9 mouse cellular contexts compared by ENCODE assay signal in the genomic region with DNA sequence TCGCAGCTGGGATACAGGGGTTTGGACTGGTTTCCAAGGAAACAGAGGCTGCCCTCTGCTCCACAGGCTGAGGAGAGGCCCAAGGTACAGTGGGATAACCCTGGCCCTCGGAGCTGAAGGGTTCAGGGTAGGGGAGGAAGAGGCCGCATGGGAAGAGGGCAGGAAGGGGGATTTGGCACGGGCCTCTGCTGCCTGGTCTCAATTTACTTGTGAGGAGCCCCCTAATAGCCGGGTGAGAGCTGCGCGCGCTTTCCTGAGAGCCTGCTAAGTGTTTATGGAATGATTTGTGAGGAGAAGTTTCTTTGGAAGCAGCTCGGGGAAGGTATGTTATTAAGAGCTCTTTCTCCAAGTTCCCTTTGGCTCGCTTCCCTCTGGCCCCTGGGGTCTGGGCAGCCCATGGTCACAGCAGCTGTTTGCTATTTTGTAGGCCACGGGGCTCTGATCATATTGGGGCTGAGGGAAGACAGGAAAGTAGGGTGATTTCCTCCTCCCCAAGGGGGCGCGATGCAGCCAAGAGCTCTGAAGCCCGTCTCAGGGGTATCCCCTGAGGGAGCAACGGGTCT. TPM values are rescaled to one million over a fixed set of nuclear protein-coding genes. Genes with fewer than 3 reads are reported as not detected.
DNase-seq lines count a peak whose midpoint lies in the region; ATAC-seq and TF ChIP-seq lines count a peak whose summit lies in the region.
"Had no signal": no experiment of that assay in that cellular context is flagged by ENCODE, and none has a peak within 500 bp of the region (broad histone marks: within the 10 kb centered on the region; RNA-seq: fewer than 3 reads in every experiment).

No protein-coding gene starts in this region.

- peak; percentile 71 to 75 for DNase-seq in cerebellum, postnatal 14 days
- DNase-seq in cerebellum, adult 9-10 months = no peak
- peak; percentile 39 for DNase-seq in embryonic facial prominence, embryonic 11.5 days (ENCODE audit: low spot score)
- DNase-seq in liver, postnatal 0 days = no peak
- DNase-seq in thymus, postnatal 0 days (ENCODE audit: low spot score) = no peak
- DNase-seq in layer of hippocampus, postnatal 36 days = no peak

- H3K36me3 ChIP-seq in embryonic facial prominence, embryonic 11.5 days (replicated peaks; ENCODE audit: control insufficient read depth, insufficient read depth, low read depth, low read length) = no peaks in the 10 kb centered on the region
- no peaks in the 10 kb centered on the region for H3K36me3 ChIP-seq in heart, embryonic 16.5 days (ENCODE audit: control insufficient read depth, insufficient read depth)
- no peaks in the 10 kb centered on the region for H3K36me3 ChIP-seq in liver, postnatal 0 days (replicated peaks; ENCODE audit: insufficient read depth, low read length)

- H3K9ac ChIP-seq in embryonic facial prominence, embryonic 11.5 days (replicated peaks; ENCODE audit: low read length) = peak overlapping the region; percentile 34; the same call in 1 of the 2 replicates
- H3K9ac ChIP-seq in heart, embryonic 16.5 days (ENCODE audit: low read length) = peak overlapping the region; percentile 46
- no peak overlapping the region for H3K9ac ChIP-seq in liver, postnatal 0 days (replicated peaks)

- ATAC-seq in embryonic facial prominence, embryonic 11.5 days (replicated peaks; ENCODE audit: insufficient number of reproducible peaks, low FRiP score, low TSS enrichment, low read depth) = peak; percentile 60
- peak; percentile 7; the same call in 1 of the 2 replicates for ATAC-seq in heart, embryonic 16.5 days (replicated peaks; ENCODE audit: extremely low read depth, insufficient read depth, low FRiP score)
- ATAC-seq in liver, postnatal 0 days = 0 out of 2 replicates have a peak, but pooled peaks have one; percentile 7
- ATAC-seq in frontal cortex, adult (ENCODE audit: low TSS enrichment) = no peak

- H3K27me3 ChIP-seq in embryonic facial prominence, embryonic 11.5 days (ENCODE audit: control insufficient read depth, insufficient read depth, low read length) = no peaks in the 10 kb centered on the region
- no peaks in the 10 kb centered on the region; the same call in 1 of the 2 replicates for H3K27me3 ChIP-seq in heart, embryonic 16.5 days (ENCODE audit: control insufficient read depth, insufficient read depth, low read length)
- peaks cover 11% of the 10 kb centered on the region; the same call in 1 of the 2 replicates for H3K27me3 ChIP-seq in liver, postnatal 0 days (ENCODE audit: insufficient read depth, low read length)

- peak overlapping the region; percentile 60 for H3K27ac ChIP-seq in embryonic facial prominence, embryonic 11.5 days (replicated peaks; ENCODE audit: low read depth, low read length)
- H3K27ac ChIP-seq in heart, embryonic 16.5 days (ENCODE audit: low read length) = peak overlapping the region; percentile 80
- H3K27ac ChIP-seq in liver, postnatal 0 days (ENCODE audit: low read depth) = no peak overlapping the region
- H3K27ac ChIP-seq: macrophage had no signal

- 34% methylated on average over 15 of the region's 15 CpGs for WGBS in embryonic facial prominence, embryonic 11.5 days
- WGBS in heart, embryonic 16.5 days = 44% methylated on average over 15 of the region's 15 CpGs
- WGBS in liver, postnatal 0 days (ENCODE audit: insufficient replicate concordance) = 60% methylated on average over 15 of the region's 15 CpGs

- H3K9me3 ChIP-seq in embryonic facial prominence, embryonic 11.5 days (replicated peaks; ENCODE audit: control insufficient read depth, low read length) = no peaks in the 10 kb centered on the region
- no peaks in the 10 kb centered on the region for H3K9me3 ChIP-seq in heart, embryonic 16.5 days (replicated peaks; ENCODE audit: control insufficient read depth, low read length)
- no peaks in the 10 kb centered on the region for H3K9me3 ChIP-seq in liver, postnatal 0 days (ENCODE audit: low read length)

- H3K4me1 ChIP-seq in embryonic facial prominence, embryonic 11.5 days (ENCODE audit: control insufficient read depth, insufficient read depth, low read length) = peaks cover 10% of the 10 kb centered on the region
- peaks cover 27% of the 10 kb centered on the region for H3K4me1 ChIP-seq in heart, embryonic 16.5 days (ENCODE audit: control insufficient read depth, insufficient read depth, low read length)
- H3K4me1 ChIP-seq in liver, postnatal 0 days (ENCODE audit: insufficient read depth) = peaks cover 4% of the 10 kb centered on the region; the same call in 1 of the 2 replicates

- TF ChIP-seq CTCF in liver, postnatal 0 days (IDR thresholded peaks at IDR 0.05; ENCODE audit: low read depth) = no peak

- TF ChIP-seq EP300 in liver, postnatal 0 days (IDR thresholded peaks at IDR 0.05; ENCODE audit: low read depth) = no peak

- H3K4me3 ChIP-seq in embryonic facial prominence, embryonic 11.5 days (ENCODE audit: low read depth, low read length) = no peak overlapping the region
- H3K4me3 ChIP-seq in heart, embryonic 16.5 days (ENCODE audit: low read length) = no peak overlapping the region
- no peak overlapping the region for H3K4me3 ChIP-seq in liver, postnatal 0 days (ENCODE audit: low read depth, low read length)

- H3K4me2 ChIP-seq in embryonic facial prominence, embryonic 11.5 days (ENCODE audit: low read depth, low read length) = no peak overlapping the region; the same call in 1 of the 2 replicates
- H3K4me2 ChIP-seq in heart, embryonic 16.5 days (ENCODE audit: low read depth, low read length) = peak overlapping the region; percentile 6; the same call in 1 of the 2 replicates
- H3K4me2 ChIP-seq in liver, postnatal 0 days (ENCODE audit: low read depth, low read length) = no peak overlapping the region

RNA-seq across cellular contexts. Expression of gene Wnt11, which starts 50.5 kb away (rescaled TPM):
- 4.2 and 6.0 TPM in 2 replicates for polyA plus RNA-seq in embryonic facial prominence, embryonic 11.5 days (2014; fragmentation: Nextera tagmentation; extraction: Ambion mirVana)
- polyA plus RNA-seq in heart, embryonic 16.5 days (2015; fragmentation: Nextera tagmentation; extraction: Ambion mirVana) = 7.8 and 9.8 TPM in 2 replicates
- polyA plus RNA-seq in liver, postnatal 0 days (2015; fragmentation: Nextera tagmentation; extraction: Ambion mirVana) = 0.12 and 0.40 TPM in 2 replicates
- 0.49 and 1.0 TPM in 2 replicates for polyA plus RNA-seq in thymus, postnatal 0 days (2015; fragmentation: Nextera tagmentation; extraction: Ambion mirVana)
- 1 to 10 TPM; 1.6 to 2.0 TPM for total RNA-seq in layer of hippocampus, postnatal 36 days (2021)
- polyA plus RNA-seq: macrophage had no signal

Comparison
In these comparisons a context has a peak if more than half of its experiments do, and no peak if none do; other contexts are left out.
1. DNase-seq: peak in cerebellum, postnatal 14 days (2 of 2) and embryonic facial prominence, embryonic 11.5 days (single experiment); none in cerebellum, adult 9-10 months (single experiment), liver, postnatal 0 days (single experiment), thymus, postnatal 0 days (single experiment) and layer of hippocampus, postnatal 36 days (0 of 2).